Mouse (Mus musculus): ENCODE data around the gene Ipo8. TPM values are rescaled to one million over a fixed set of nuclear protein-coding genes. Genes with fewer than 3 reads are reported as not detected.

The Ipo8 gene
- polyA plus RNA-seq, 1 experiment from 2014 or later, result 17.0 TPM

- WGBS, result 76% methylated on average over 1 of the region's 1 CpGs
- H3K4me1 ChIP-seq (ENCODE audit: control insufficient read depth, insufficient read depth, low read length), result peaks cover 8% of the 10 kb centered on the region; the same call in 1 of the 2 replicates
Observed at GRCm38 (mm10) chr6:148732920-148733319, 98.3 kb downstream of the Ipo8 start.

GRCm38 (mm10) chr6:148728571-148728970 is 102.7 kb downstream of the Ipo8 start:
- H3K4me2 ChIP-seq (ENCODE audit: low read depth, low read length), result no peak overlapping the region
- H3K4me3 ChIP-seq (ENCODE audit: low read length), result no peak overlapping the region
- WGBS, result 29% methylated on average over 3 of the region's 3 CpGs
- H3K4me1 ChIP-seq (ENCODE audit: control insufficient read depth, insufficient read depth, low read length), result peaks cover 8% of the 10 kb centered on the region; the same call in 1 of the 2 replicates
- no peaks in the 10 kb centered on the region for H3K27me3 ChIP-seq (replicated peaks; ENCODE audit: control insufficient read depth, insufficient read depth, low read length)
- 0 out of 2 replicates have a peak overlapping the region, but pooled peaks have one; percentile 9 for H3K27ac ChIP-seq (ENCODE audit: low read length)
- H3K9ac ChIP-seq (ENCODE audit: low read depth, low read length), result no peak overlapping the region
- H3K9me3 ChIP-seq (ENCODE audit: control insufficient read depth, low read length), result no peaks in the 10 kb centered on the region
- no peaks in the 10 kb centered on the region for H3K36me3 ChIP-seq (ENCODE audit: control insufficient read depth, insufficient read depth, low read length)
- no peak for ATAC-seq

More at GRCm38 (mm10) chr6:148732920-148733319, 98.3 kb downstream of the Ipo8 start:
- no peak for ATAC-seq
- H3K9ac ChIP-seq (ENCODE audit: low read depth, low read length), result no peak overlapping the region
- no peaks in the 10 kb centered on the region for H3K9me3 ChIP-seq (ENCODE audit: control insufficient read depth, low read length)
- no peaks in the 10 kb centered on the region for H3K27me3 ChIP-seq (replicated peaks; ENCODE audit: control insufficient read depth, insufficient read depth, low read length)
- H3K4me2 ChIP-seq (ENCODE audit: low read depth, low read length), result no peak overlapping the region
- H3K27ac ChIP-seq (ENCODE audit: low read length), result no peak overlapping the region
- no peak overlapping the region for H3K4me3 ChIP-seq (ENCODE audit: low read length)
- H3K36me3 ChIP-seq (ENCODE audit: control insufficient read depth, insufficient read depth, low read length), result no peaks in the 10 kb centered on the region

GRCm38 (mm10) chr6:148727871-148728524 is 103.3 kb downstream of the Ipo8 start:
- WGBS, result 41% methylated on average over 6 of the region's 6 CpGs
- Histone ChIP-seq H3K27ac (ENCODE audit: low read length) (0 out of 2 replicates have a peak overlapping the region, but pooled peaks have one; percentile 9), H3K9me3 (ENCODE audit: control insufficient read depth, low read length) (no peaks in the 10 kb centered on the region), H3K9ac (ENCODE audit: low read depth, low read length) (no peak overlapping the region), H3K4me3 (ENCODE audit: low read length) (no peak overlapping the region), H3K36me3 (ENCODE audit: control insufficient read depth, insufficient read depth, low read length) (no peaks in the 10 kb centered on the region), H3K4me2 (ENCODE audit: low read depth, low read length) (no peak overlapping the region), H3K27me3 (replicated peaks; ENCODE audit: control insufficient read depth, insufficient read depth, low read length) (no peaks in the 10 kb centered on the region), H3K4me1 (ENCODE audit: control insufficient read depth, insufficient read depth, low read length) (peaks cover 8% of the 10 kb centered on the region; the same call in 1 of the 2 replicates)
- no peak for ATAC-seq

- H3K27ac ChIP-seq (ENCODE audit: low read length), result no peak overlapping the region
Observed at GRCm38 (mm10) chr6:148724453-148724852, 106.8 kb downstream of the Ipo8 start.

More at GRCm38 (mm10) chr6:148724453-148724852, 106.8 kb downstream of the Ipo8 start:
- H3K4me1 ChIP-seq (ENCODE audit: control insufficient read depth, insufficient read depth, low read length), result peaks cover 8% of the 10 kb centered on the region; the same call in 1 of the 2 replicates
- no peaks in the 10 kb centered on the region for H3K36me3 ChIP-seq (ENCODE audit: control insufficient read depth, insufficient read depth, low read length)
- H3K27me3 ChIP-seq (replicated peaks; ENCODE audit: control insufficient read depth, insufficient read depth, low read length), result no peaks in the 10 kb centered on the region
- H3K4me3 ChIP-seq (ENCODE audit: low read length), result no peak overlapping the region
- H3K9ac ChIP-seq (ENCODE audit: low read depth, low read length), result no peak overlapping the region
- 54% methylated on average over 3 of the region's 3 CpGs for WGBS
- H3K4me2 ChIP-seq (ENCODE audit: low read depth, low read length), result no peak overlapping the region
- H3K9me3 ChIP-seq (ENCODE audit: control insufficient read depth, low read length), result no peaks in the 10 kb centered on the region
- no peak for ATAC-seq

Other genes starting within 250 kb of the Ipo8 start
- gene Caprin2, start 64.8 kb upstream of the Ipo8 start, polyA plus RNA-seq (2015; fragmentation: Nextera tagmentation; extraction: Ambion mirVana), result 12.1 and 14.1 TPM in 2 replicates
- 76.8 and 88.5 TPM in 2 replicates for gene Sinhcaf, start 115.0 kb upstream of the Ipo8 start, polyA plus RNA-seq (2015; fragmentation: Nextera tagmentation; extraction: Ambion mirVana)

All from intestine, embryonic 16.5 days (tissue).